Mouse (Mus musculus) heart, adult 2 months (tissue): ENCODE data around the gene Ugt1a10.

Experiments used
- CTCF ChIP-seq: fragments of 200-600 bp; IDR thresholded peaks from 2 replicates; pipeline ENCODE4 v1.8.1; 2022; ENCODE audit warnings: antibody characterized with exemption, mild to moderate bottlenecking, moderate library complexity
- EP300 ChIP-seq: fragments of 200-500 bp; IDR thresholded peaks from 2 replicates; pipeline ENCODE4 v1.6.1; 2011; ENCODE audit warnings: low read depth, low read length, control low read depth; ENCODE audit not compliant: insufficient read depth
- POLR2A ChIP-seq: fragments of 200-500 bp; IDR thresholded peaks from 2 replicates; pipeline ENCODE4 v1.6.1; 2011; ENCODE audit warnings: mild to moderate bottlenecking, low read depth, low read length, control low read depth; ENCODE audit not compliant: insufficient read depth

DNA sequence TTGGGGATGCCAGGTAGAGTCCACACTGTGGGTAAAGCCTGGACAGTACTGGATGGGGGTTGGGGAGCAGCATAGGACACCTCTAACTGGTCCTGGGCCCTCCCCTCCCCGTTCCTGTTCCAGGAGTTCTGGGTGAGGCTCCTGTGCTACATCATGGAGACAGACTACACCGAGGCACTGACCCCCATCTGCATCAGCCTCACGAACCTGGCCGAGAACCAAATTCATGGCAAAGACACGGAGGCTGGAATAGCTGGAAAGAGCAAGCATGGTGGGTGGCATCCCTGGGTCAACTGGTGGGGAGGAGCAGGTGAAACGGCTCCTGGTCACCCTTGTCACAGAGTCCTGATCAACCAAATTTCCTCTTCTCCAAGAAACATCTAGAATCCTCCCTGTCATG lies 183.6 kb downstream of the Ugt1a10 start:
- no peak for TF ChIP-seq POLR2A
- TF ChIP-seq EP300, result no peak
- TF ChIP-seq CTCF, result no peak
